Mouse (Mus musculus): ENCODE measurements around the gene Stub1.
"Not testable (repeated sequence)": the region's sequence is repeated elsewhere in the genome, so short reads cannot be mapped to it uniquely, and the experiment has no call there.

Stub1 gene

DNA sequence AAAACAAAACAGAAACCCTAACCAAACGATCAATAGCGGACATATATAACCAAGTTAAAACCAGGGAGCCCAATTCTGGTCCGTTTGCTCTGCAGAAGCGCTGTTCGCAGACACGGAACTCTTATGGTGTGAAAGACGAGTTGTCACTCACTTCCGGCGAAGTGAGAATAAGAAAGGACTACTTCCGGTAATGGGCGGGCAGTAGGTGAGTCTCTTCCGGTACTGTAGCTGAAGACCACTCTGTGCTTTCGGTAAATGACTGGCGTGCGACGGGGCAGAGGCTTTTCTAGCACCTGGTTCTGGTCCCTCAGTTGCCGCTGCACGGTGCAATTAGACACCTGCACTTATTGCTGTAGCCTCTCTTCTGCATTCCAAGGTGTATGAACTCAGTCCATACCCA lies 9.8 kb downstream of the Stub1 start, which contains the start of gene Wdr24:
Wdr24 (plus strand) TSS at position 176 of the 400 bp plus-strand sequence.
- peak; percentile 78 for DNase-seq (ENCODE audit: low read depth, low spot score)

DNA sequence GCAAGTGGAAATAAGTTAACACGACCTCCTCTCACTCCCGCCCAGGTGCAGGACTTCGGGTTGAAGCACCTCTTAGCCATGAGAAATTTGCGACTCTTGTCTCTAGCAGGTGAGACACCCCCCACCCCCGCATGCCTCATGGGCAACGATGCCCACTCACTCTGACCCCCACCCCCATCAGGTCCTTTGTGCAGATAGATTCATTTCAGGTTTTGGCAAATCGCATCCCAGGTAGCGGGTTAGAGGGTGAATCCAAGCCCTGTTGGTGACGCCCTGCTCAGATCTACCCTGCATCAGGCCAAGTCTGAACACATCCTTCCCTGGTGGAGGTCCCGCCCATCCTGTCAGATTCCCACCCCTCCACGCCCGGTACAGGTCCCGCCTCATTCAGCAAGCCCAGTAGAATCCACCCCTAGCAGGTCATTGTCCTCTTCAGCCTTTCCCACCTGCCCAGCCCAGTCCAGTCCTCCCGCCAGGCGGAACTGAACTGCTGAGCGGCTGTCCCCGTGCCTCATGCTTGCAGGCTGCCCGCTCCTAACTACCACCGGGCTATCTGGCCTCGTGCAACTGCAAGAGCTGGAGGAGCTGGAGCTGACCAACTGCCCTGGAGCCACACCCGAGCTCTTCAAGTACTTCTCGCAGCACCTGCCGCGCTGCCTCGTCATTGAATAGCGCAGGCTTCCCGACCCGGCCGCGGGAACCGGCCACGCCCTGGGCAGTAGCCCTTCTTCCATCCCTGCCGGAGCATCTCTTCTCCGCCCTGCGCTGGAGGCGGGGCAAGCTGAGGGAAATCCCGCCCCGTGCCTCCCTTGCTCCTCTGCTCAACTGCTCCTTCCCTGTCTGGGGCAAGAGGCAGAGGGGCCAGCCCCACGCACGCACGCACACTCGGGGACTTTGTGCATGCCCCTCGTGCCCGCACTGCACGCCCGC lies 14.1 kb downstream of the Stub1 start:
- no peak for DNase-seq (ENCODE audit: low read depth, low spot score)

DNA sequence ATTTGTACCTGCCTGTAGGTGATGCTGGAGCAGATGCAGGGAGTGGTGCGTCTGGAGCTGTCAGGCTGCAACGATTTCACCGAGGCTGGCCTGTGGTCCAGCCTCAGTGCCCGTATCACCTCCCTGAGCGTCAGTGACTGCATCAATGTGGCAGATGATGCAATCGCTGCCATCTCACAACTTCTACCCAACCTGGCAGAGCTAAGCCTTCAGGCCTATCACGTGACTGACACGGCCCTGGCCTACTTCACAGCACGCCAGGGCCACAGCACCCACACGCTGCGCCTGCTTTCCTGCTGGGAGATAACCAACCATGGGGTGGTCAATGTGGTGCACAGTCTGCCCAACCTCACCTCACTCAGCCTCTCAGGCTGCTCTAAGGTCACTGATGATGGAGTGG lies 15.5 kb downstream of the Stub1 start:
- DNase-seq (ENCODE audit: low read depth, low spot score) = no peak

DNA sequence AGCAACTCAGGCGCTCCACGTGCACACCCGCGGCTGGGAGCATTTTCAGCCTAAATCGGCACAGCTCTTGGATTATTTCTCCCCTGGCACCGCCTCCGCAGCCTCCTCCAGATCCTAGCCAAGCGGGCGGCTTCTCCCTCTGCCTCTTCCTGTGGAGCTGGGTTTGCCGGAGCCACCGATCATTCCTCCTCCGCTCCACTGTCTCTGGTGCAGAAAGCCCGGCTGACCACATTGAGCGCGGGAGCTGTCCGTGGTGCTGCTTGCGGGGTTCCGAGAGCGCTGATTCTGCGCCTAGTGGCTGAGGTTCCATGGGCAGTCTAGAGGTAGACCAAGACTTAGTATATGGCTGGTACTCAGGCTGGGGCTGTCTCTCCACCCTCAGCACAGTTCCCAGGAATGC lies 19.7 kb downstream of the Stub1 start:
- no peak for DNase-seq (ENCODE audit: low read depth, low spot score)

DNA sequence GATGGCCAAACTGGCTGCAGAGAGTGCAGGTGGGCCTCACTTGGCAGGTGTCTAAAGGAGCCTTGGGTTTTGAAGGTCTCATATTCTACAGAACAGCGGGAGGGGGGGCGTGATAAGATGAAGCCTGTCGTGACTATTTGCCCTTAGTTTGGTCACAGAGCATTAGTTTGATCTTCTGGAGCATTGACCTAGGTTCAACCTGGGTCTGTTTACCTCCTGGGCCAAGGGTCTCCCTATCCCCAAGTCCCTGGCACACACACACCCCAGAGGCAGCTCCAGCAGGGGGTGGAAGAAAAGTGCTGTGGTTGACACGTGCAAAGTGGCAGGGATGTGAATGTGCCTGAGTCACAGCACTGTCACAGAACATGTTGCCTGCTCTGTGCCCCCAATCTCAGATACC lies 22.3 kb downstream of the Stub1 start:
- DNase-seq (ENCODE audit: low read depth, low spot score) = no peak

DNA sequence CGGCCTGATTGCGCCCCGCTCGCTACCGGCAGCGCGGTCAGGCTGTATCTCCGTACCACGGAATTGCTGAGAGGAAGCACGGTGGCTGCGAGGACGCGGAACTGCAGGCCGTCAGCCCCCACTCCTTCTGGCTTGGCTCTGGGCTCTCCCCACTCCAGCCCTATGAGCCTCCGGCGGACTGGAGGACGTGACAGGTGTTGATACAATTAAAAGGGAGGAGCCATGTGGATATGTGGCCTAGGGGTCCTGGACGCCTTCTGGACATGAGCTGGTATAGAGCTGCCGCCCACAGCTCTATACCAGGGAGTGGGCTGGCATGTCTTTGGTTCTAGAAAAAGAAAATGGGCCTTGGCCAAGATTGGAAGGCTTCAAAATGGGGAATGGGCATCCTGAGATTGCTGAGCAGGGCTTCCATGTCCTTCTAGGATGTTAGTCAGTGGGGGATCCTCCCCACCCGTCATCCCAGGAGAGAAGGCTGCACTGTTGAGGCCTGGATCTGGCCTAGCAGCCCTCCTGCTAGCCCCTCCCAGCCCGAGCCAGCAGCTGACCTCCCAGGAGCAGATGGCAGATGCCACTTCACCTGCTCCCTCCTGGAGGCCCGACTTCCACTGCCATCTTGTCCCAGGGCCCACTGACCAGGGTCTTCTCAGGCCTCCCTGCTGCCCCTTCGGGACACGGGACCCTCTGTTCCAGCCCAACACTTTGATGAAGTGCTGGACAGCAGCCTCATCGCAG lies 23.4 kb downstream of the Stub1 start:
- DNase-seq (ENCODE audit: low read depth, low spot score) = no peak

DNA sequence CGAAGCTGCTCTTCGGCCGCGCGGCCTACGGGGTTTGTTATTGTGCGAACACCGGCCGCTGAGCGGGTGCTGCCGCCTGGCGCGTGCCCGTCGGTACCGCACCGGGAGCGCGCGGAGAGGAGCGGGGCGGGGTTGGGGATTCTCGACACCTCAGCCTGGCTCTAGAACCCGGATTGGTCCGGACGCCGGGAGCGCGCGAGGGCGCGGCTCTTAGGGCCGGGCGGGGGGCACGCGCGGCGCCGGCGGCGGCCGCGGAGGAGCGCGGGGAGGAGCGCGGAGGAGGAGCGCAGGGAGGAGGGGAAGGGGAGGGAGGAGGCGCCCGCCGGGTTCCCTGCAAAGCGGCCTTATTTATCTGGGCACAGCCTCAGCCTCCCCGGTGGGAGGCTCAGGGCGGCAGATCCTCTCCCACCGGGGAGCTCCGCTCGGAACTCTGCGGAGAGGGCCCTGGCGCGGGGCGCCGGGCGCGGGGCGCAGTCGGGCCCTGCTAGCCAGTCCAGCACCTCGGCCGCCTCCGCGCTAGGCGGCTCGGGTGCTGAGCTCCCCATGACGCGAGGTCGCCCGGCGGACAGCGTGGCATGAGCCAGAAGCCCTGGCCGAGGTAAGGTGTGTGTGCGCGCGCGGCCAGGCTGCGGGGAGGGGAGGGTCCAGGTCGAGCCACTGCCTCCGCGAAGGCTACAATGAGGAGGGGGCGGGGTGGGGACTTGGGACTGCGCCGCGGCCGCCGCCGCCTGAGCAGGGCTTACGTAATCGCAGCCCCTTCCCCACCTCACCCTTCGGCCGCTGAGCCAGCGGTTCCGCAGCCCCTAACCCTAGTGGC lies 24.2 kb downstream of the Stub1 start, which contains the start of gene Fbxl16:
Fbxl16 (plus strand) TSS at position 297 of the 817 bp plus-strand sequence.
- DNase-seq (ENCODE audit: low read depth, low spot score) = no peak

DNA sequence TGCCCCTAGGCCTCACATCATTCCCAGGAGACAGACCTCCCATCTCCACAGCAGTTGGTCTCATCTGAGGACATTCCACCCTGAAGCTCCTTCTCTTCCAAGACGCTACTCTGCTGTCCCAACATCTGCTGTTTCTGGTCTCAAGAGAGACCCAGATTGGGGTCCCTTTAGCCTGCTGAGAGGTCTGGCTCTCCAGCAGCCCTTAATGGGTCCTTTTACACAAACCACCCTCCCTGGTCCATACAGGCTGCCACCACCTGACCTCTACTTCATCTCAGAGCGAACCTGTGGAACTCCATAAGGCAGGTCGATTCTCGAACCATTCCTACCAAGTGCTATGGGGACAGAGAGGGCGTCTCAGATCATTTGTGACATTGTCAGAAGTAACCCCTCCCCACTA lies 25.2 kb downstream of the Stub1 start:
- DNase-seq (ENCODE audit: low read depth, low spot score) = no peak

DNA sequence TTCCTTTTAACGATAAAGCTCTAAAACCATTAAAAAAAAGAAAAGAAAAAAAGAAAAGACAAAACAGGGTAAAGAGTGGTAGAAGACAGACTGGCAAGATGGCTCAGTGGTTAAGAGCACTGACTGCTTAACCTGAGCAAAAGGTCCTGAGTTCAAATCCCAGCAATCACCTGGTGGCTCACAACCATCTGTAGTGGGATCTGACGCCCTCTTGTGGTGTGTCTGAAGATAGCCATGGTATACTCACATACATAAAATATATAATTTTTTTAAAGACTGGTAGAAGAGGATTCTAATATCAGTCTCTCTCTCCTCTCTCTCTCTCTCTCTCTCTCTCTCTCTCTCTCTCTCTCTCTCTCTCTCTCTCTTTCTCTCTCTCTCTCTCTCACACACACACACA lies 25.8 kb downstream of the Stub1 start:
- not testable (repeated sequence) for DNase-seq (ENCODE audit: low read depth, low spot score)

DNA sequence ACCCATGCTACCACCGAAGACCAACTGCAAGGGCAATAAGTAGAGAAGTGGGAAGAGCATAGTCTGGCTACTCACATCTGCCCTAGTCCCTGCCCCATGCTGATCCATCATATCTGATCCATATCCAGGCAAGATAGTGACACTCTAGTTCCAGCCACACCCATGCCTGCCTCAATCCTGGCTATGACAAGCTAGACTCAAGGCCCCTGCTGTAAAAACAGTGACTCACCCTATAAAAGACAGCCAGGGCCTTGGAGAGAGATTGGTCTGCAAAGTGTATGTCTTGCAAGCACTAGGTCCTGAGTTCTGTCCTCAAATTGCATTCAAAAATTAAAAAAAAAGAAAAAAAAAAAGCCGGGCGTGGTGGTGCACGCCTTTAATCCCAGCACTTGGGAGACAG lies 26.7 kb downstream of the Stub1 start:
- no peak for DNase-seq (ENCODE audit: low read depth, low spot score)

DNA sequence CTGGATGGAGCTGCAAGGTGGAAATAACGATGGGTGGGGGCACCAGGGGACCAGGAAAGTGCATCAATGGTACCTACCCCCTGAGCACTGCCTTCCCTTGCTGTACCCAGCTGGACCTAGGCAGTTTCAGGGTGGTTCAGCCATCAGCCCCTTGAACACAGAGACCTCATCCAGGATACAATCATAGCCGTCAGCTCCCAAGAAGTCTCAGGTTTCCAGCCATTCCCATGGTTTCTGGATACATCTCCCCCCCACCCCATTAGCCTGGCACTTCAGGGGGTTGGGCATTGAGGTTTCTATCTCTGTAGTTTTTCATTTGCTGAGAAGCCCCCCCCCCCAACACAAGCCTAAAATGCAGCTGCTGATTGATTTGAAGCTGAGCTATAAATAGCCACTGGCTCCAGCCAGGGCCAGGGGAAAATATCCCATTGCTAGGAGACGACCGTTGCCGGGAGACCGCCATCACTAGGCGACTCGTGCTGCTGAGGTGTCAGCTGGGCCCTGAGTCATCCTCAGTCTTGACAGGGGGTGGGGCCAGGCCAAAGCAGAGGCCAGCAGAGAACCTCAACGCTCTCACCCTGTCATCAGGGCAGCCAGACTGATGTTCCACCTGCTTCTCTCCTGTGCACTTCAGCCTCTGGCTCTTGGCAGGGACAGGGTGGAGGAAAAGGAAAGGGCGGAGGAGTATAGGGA lies 30.2 kb downstream of the Stub1 start:
- no peak for DNase-seq (ENCODE audit: low read depth, low spot score)

DNA sequence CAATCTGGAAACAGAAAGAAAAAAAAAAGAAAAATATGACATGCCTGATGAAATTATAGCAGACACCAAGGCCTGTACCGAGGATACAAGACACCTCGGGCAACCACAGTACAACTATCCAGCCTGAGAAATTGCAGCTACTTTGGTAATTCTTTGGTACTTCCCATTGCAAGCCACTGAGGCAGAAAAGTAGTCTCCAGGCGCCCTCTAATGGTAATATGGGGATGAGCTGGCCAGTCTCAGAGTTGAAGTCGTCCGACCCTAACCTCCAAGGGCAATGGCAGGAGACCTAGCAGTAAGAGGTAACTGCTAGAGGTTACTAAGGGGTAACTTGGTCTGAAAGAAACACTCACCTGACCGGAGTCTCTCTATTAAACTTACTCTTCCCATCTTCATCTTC lies 32.2 kb downstream of the Stub1 start:
- DNase-seq (ENCODE audit: low read depth, low spot score) = peak; percentile 44

DNA sequence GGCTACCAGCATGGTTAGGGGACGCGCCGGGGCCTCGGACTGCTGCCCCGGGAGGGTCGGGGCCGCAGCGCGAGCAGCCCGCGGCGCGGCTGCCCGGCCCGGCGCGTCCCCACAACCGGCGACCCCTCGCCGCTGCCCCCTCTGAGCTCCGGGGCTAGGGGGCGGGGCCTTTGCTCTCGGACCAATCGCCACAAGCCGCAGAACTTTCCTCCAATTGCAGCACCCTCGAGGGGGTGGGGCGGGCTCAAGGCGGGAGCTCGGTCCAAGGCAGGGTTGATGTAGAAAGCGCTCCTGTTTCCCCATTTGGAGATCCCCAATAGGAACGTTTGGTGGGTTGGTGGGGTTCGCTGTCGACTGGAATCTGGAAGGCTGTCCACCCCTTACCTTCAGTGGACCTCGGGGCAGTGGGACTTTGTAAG lies 36.2 kb downstream of the Stub1 start, which contains the start of gene Metrn:
Metrn (minus strand) TSS at position 186 of the 419 bp plus-strand sequence.
- peak; percentile 56 for DNase-seq (ENCODE audit: low read depth, low spot score)

DNA sequence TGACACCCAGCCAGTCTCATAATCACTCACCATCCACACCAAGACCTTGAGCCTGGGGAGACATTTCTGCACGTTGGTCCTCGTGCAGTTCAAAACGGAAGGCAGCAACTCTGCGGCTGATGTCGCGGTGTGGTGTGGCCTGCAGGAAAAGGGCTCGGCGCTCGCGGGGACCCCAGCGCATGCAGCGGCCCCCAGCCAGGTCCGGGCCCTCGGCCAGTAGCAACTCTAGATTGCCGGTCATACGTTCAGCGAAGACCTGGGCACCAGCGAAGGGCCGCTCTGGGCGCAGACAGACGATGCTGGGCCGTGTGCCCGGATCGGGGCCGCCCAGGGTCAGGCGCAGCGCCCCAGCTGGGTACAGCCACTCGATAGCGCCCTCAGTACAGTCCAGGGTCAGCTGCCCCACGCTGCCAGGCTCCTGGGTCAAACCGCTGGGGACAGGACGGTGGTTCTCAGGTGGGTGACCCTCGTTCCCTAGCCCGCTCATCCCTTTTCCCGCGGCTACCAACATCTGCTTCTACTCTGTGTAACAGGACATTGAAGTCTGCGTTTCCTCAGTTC lies 36.9 kb downstream of the Stub1 start:
- DNase-seq (ENCODE audit: low read depth, low spot score) = no peak

DNA sequence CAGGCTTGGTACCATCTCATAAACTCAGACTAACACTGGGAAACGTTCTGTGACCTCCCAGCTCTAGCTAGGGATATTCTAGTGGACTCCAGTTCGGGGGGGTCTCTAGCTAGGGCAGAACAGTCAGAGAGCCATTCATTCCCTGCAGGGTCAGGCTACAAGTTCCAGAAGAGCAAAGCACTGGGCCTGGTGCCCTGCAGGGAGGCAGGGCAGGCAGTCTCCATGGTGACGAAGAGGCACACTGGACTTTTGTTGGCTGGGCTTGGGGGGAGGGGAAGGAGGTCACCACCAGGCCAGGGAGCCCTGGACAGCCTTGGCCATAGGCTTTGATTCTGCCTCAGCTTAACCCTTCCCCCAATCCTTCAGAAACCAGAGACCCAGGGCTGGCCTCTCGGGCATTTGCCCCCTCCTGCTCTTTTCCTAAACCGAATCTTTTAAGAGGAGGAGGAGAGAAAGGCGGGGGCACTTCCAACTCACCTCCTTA lies 37.6 kb downstream of the Stub1 start, which contains the start of gene AC134908.4:
AC134908.4 (minus strand) TSS at position 51 of the 484 bp plus-strand sequence.
- DNase-seq (ENCODE audit: low read depth, low spot score) = no peak

DNA sequence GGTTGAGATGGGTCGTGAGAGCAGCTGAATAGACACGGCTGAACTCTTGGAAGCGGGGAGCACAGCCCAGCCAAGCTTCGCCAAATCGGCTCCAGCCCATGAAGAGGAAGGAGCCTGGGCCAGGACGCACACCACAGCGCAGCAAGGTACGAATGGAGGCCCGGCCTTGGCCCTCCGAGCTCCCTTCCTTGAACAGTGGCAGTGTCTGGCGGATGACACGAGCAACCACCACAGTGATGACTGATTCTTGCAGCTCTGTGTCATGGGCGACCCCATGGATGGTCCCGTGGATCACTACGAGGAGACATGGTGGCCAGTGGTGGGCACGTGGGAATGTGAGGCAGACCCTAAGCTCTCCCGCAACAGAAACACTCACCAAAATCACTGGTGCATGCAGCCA lies 38.2 kb downstream of the Stub1 start:
- DNase-seq (ENCODE audit: low read depth, low spot score) = no peak

DNA sequence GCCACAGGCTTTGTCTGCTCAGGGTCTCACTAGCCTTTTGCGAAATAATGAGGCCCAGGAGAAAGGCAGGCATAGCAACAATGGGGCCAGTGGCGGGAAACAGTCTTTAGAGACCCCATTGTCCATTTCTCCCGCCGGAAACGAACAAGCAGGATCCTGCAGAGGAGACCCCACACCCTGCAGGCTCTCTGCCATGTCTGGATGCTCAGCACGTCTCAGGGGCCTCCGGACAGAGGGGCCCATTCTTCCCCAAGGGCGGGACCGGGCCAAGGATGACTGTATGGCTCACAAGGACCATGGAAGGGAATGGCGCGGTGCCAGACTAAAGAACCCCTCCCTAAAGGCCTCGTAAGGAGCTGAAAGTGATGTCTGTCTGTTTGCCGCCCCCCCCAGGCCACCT lies 39.0 kb downstream of the Stub1 start:
- DNase-seq (ENCODE audit: low read depth, low spot score) = no peak

DNA sequence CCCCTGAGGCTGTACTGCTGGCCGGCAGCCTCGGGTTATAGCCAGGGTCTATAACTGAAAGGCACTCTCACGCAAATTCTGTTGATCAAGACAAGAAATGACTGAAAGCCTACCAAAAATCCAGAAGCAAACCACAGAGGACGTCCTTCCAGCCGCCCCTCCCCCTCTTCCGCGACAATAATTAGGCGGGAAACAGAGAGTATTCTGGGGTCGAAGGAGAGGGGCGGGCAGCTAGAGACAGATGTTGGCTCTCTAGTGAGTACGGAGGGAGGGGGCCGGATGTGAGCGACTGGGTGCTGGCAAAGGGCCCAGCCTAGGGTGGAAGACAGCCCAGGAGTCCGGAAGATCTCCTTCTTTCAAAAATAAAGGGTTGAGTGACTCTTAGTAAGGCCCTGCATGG lies 40.6 kb downstream of the Stub1 start, which contains the start of gene Fam173a:
Fam173a (minus strand) TSS at position 287 of the 400 bp plus-strand sequence.
- DNase-seq (ENCODE audit: low read depth, low spot score) = no peak

DNA sequence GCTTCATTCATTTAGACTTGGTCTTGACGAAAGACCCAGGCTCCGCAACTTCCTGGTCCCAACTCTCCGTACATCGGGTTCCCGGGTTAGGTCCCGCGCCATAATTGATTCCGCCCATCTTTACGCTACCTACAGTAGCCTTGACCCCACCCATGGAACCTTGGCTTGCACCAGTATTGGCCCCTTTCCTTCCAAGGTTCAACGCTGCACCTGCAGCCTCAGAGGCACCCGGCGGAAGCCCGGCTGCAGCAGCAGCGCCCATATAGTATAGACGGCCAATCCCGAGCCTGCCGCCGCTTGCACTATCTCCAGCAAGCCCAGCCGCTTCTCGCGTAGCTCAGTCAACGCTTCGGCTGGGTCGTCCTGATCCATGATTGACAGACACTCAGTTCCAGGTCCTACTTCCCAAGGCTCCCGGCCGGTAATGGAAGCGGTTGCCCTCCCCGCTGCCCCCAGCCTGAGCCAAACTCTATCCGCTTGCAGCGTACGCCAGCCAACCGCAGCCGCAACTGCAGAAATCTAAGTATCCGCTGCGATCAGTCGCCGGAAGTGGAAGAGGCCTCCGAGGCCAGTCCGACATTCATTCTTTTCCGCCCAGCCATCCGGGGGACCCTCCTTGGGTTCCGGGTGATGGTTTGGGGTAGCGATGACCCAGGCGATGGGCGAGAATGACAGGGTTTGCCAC lies 41.2 kb downstream of the Stub1 start:
- DNase-seq (ENCODE audit: low read depth, low spot score) = peak; percentile 64

All from c-Kit-negative CD71-positive TER-119-positive erythroid progenitor cells, embryonic 14.5 days (primary cell).